Comparison of ENCODE assay signal across 7 mouse cellular contexts in genomic region chr1:52233143-52233713, GRCm38 (mm10). TPM values are rescaled to one million over a fixed set of nuclear protein-coding genes. Genes with fewer than 3 reads are reported as not detected.
A peak's percentile ranks its signal among the peaks of the same experiment; 100 is the strongest.
DNase-seq lines count a peak whose midpoint lies in the region; ATAC-seq and TF ChIP-seq lines count a peak whose summit lies in the region.

Gene Gls, minus strand, starts transcription at chr1:52233232.

- DNase-seq in adrenal gland, postnatal 10 days = peak; percentile 98
- peak; percentile 97 for DNase-seq in embryonic facial prominence, embryonic 10.5 days (ENCODE audit: low spot score)
- DNase-seq in gonadal fat pad, adult 2 months (ENCODE audit: low read depth) = peak; percentile 55
- peak; percentile 98 for DNase-seq in left cerebral cortex, postnatal 4 days

- H3K27ac ChIP-seq in embryonic facial prominence, embryonic 10.5 days (replicated peaks) = peak within 1 kb of the TSS; percentile 97
- peak within 1 kb of the TSS; percentile 93 for H3K27ac ChIP-seq in intestine, postnatal 0 days (ENCODE audit: low read depth, low read length)
- H3K27ac ChIP-seq in midbrain, embryonic 12.5 days (replicated peaks) = peak within 1 kb of the TSS; percentile 97
- peak within 1 kb of the TSS; percentile 90 for H3K27ac ChIP-seq in small intestine, adult 2 months (ENCODE audit: insufficient read depth, low read depth, low read length)

- peaks cover 23% of the 10 kb centered on the region for H3K4me1 ChIP-seq in embryonic facial prominence, embryonic 10.5 days
- H3K4me1 ChIP-seq in intestine, postnatal 0 days (replicated peaks; ENCODE audit: control insufficient read depth, insufficient read depth, low read length) = no peaks in the 10 kb centered on the region; the same call in 1 of the 2 replicates
- peaks cover 13% of the 10 kb centered on the region for H3K4me1 ChIP-seq in midbrain, embryonic 12.5 days
- H3K4me1 ChIP-seq in small intestine, adult 2 months (ENCODE audit: control insufficient read depth, insufficient read depth, insufficient read length, low read length) = peaks cover 5% of the 10 kb centered on the region; the same call in 1 of the 2 replicates

- TF ChIP-seq CTCF in intestine, postnatal 0 days (IDR thresholded peaks at IDR 0.05; ENCODE audit: low read depth) = no peak
- no peak for TF ChIP-seq CTCF in small intestine, adult 2 months (IDR thresholded peaks at IDR 0.05; ENCODE audit: extremely low read depth, insufficient read length, insufficient replicate concordance, low read depth, low read length)

- intact Hi-C loops in left cerebral cortex, postnatal 4 days (cut with DNase I) = no loop called here

- no peaks in the 10 kb centered on the region for H3K36me3 ChIP-seq in embryonic facial prominence, embryonic 10.5 days (replicated peaks)
- no peaks in the 10 kb centered on the region for H3K36me3 ChIP-seq in intestine, postnatal 0 days (ENCODE audit: control insufficient read depth, insufficient read depth)
- no peaks in the 10 kb centered on the region for H3K36me3 ChIP-seq in midbrain, embryonic 12.5 days
- 0 out of 2 replicates have a peak, but pooled peaks cover under 1% of the 10 kb centered on the region for H3K36me3 ChIP-seq in small intestine, adult 2 months (ENCODE audit: control insufficient read depth, insufficient read depth, low read length)

- ATAC-seq in intestine, postnatal 0 days = peak; percentile 99
- ATAC-seq in midbrain, embryonic 12.5 days (ENCODE audit: low FRiP score, low read depth) = peak; percentile 99

- H3K4me2 ChIP-seq in intestine, postnatal 0 days (replicated peaks; ENCODE audit: low read depth) = peak within 1 kb of the TSS; percentile 85
- H3K4me2 ChIP-seq in midbrain, embryonic 12.5 days (replicated peaks) = peak within 1 kb of the TSS; percentile 71

- no peaks in the 10 kb centered on the region for H3K9me3 ChIP-seq in embryonic facial prominence, embryonic 10.5 days
- H3K9me3 ChIP-seq in intestine, postnatal 0 days (ENCODE audit: control insufficient read depth) = no peaks in the 10 kb centered on the region
- H3K9me3 ChIP-seq in midbrain, embryonic 12.5 days = no peaks in the 10 kb centered on the region

- peak; percentile 99 for TF ChIP-seq POLR2A in small intestine, adult 2 months (IDR thresholded peaks at IDR 0.05; ENCODE audit: low read depth, low read length)

- H3K9ac ChIP-seq in intestine, postnatal 0 days (ENCODE audit: low read depth, low read length) = peak within 1 kb of the TSS; percentile 93
- H3K9ac ChIP-seq in midbrain, embryonic 12.5 days (replicated peaks) = peak within 1 kb of the TSS; percentile 96

- peaks cover 13% of the 10 kb centered on the region for H3K27me3 ChIP-seq in embryonic facial prominence, embryonic 10.5 days (replicated peaks; ENCODE audit: low read depth, poor library complexity, severe bottlenecking)
- no peaks in the 10 kb centered on the region for H3K27me3 ChIP-seq in intestine, postnatal 0 days (replicated peaks; ENCODE audit: control insufficient read depth, insufficient read depth, low read length)
- no peaks in the 10 kb centered on the region for H3K27me3 ChIP-seq in midbrain, embryonic 12.5 days
- H3K27me3 ChIP-seq in small intestine, adult 2 months (ENCODE audit: control insufficient read depth, insufficient read depth, low read length) = no peaks in the 10 kb centered on the region

- peak within 1 kb of the TSS; percentile 92 for H3K4me3 ChIP-seq in embryonic facial prominence, embryonic 10.5 days
- peak within 1 kb of the TSS; percentile 98 for H3K4me3 ChIP-seq in intestine, postnatal 0 days (ENCODE audit: low read depth, low read length)
- H3K4me3 ChIP-seq in midbrain, embryonic 12.5 days = peak within 1 kb of the TSS; percentile 95
- H3K4me3 ChIP-seq in small intestine, adult 2 months (ENCODE audit: low read depth, low read length) = peak within 1 kb of the TSS; percentile 97

- WGBS in embryonic facial prominence, embryonic 10.5 days = under 1% methylated on average over 46 of the region's 46 CpGs
- WGBS in intestine, postnatal 0 days = under 1% methylated on average over 46 of the region's 46 CpGs
- under 1% methylated on average over 39 of the region's 46 CpGs for WGBS in midbrain, embryonic 12.5 days
- WGBS in small intestine, adult 2 months = under 1% methylated on average over 46 of the region's 46 CpGs

RNA-seq across cellular contexts. Expression of gene Gls, which starts in this region (rescaled TPM):
- 100 to 1,000 TPM in 1 of 2 experiments, 10 to 100 TPM in 1; 78.0 to 105 TPM for total RNA-seq in adrenal gland, postnatal 10 days (2021)
- polyA plus RNA-seq in embryonic facial prominence, embryonic 10.5 days (2016; fragmentation: Nextera tagmentation; extraction: Ambion mirVana) = 18.2 and 21.5 TPM in 2 replicates
- polyA plus RNA-seq in gonadal fat pad, adult 2 months (2012; rRNA removed) = 23.7 and 25.4 TPM in 2 replicates
- 33.9 and 41.0 TPM in 2 replicates for polyA plus RNA-seq in intestine, postnatal 0 days (2015; fragmentation: Nextera tagmentation; extraction: Ambion mirVana)
- total RNA-seq in left cerebral cortex, postnatal 4 days (2021) = 100 to 1,000 TPM; 264 to 265 TPM
- 36.5 and 41.5 TPM in 2 replicates for polyA plus RNA-seq in midbrain, embryonic 12.5 days (2016; fragmentation: Nextera tagmentation; extraction: Ambion mirVana)
- 4.6 and 32.8 TPM in 2 replicates for polyA plus RNA-seq in small intestine, adult 2 months (2012; rRNA removed)

Comparison
In these comparisons a context has a peak if more than half of its experiments do, and no peak if none do; other contexts are left out.
1. Peak in every context shown above with its lines: DNase-seq, ATAC-seq, H3K4me3 ChIP-seq and H3K27ac ChIP-seq.